Mouse (Mus musculus): ENCODE measurements around the gene BC029722. TPM values are rescaled to one million over a fixed set of nuclear protein-coding genes. Genes with fewer than 3 reads are reported as not detected.
A peak's percentile ranks its signal among the peaks of the same experiment; 100 is the strongest.

The BC029722 gene
- polyA plus RNA-seq, 1 experiment: 31.9 TPM

DNA sequence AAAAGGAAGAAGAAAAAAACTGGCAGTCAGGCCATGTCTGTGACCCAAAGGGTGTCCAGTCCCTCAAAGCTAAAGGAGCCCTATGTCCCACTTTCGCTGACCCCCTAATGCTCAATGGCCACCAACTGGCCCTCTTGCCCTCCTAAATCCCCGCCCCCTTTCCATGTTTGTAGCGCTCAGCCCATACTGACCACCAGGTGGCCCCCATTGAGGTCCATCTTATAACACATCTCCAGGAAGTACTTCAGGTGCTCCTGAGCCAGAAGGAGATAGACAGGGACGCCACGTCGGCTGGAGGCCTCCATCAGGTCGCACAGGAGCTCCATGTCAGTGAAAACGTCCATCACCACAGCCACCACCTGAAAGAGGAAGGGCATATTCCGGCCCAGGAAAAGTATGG, 12.1 kb upstream of the BC029722 start:
- no peaks in the 10 kb centered on the region for H3K36me3 ChIP-seq (ENCODE audit: control insufficient read depth, insufficient read depth, low read length)
- H3K4me3 ChIP-seq (ENCODE audit: extremely low read depth, insufficient read depth, insufficient read length): no peak overlapping the region
- no peak for DNase-seq (ENCODE audit: low read depth in 1 of 2, low spot score in 2 of 2)
- no peaks in the 10 kb centered on the region; the same call in 1 of the 2 replicates for H3K4me1 ChIP-seq (ENCODE audit: control insufficient read depth, insufficient read depth, insufficient read length)
- H3K27ac ChIP-seq (ENCODE audit: insufficient read depth, low read length): no peak overlapping the region
- WGBS: 51% methylated on average over 9 of the region's 9 CpGs
- TF ChIP-seq POLR2A (IDR thresholded peaks at IDR 0.05; ENCODE audit: low read depth, low read length): no peak
- no peak for TF ChIP-seq CTCF (IDR thresholded peaks at IDR 0.05; ENCODE audit: extremely low read depth, insufficient read depth, insufficient read length, insufficient replicate concordance)
- H3K27me3 ChIP-seq (ENCODE audit: control insufficient read depth, insufficient read depth, low read length): no peaks in the 10 kb centered on the region

DNA sequence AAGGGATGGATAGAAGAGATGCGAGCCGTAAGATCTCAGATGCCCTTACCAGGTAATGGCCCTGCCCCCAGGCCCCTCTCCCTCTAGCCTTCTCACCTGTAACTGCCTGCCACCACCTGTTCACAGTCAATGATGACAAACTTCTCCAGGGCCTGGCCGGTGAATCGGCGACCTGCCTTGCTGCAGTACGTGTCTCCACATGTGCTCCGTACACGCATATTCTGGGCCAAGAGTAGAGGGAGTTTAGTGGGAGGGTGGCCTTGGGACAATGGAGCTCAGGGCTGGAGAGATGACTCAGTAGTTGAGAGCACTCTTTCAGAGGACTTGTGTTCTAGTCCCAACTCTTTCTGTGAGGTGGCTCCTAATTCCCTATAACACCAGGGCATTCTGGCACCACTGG, 11.6 kb upstream of the BC029722 start:
- no peaks in the 10 kb centered on the region; the same call in 1 of the 2 replicates for H3K4me1 ChIP-seq (ENCODE audit: control insufficient read depth, insufficient read depth, insufficient read length)
- DNase-seq (ENCODE audit: low read depth in 1 of 2, low spot score in 2 of 2): no peak
- TF ChIP-seq CTCF (IDR thresholded peaks at IDR 0.05; ENCODE audit: extremely low read depth, insufficient read depth, insufficient read length, insufficient replicate concordance) (no peak), POLR2A (IDR thresholded peaks at IDR 0.05; ENCODE audit: low read depth, low read length) (no peak)
- H3K27ac ChIP-seq (ENCODE audit: insufficient read depth, low read length): no peak overlapping the region
- no peak overlapping the region for H3K4me3 ChIP-seq (ENCODE audit: extremely low read depth, insufficient read depth, insufficient read length)
- WGBS: 90% methylated on average over 8 of the region's 8 CpGs
- no peaks in the 10 kb centered on the region for H3K27me3 ChIP-seq (ENCODE audit: control insufficient read depth, insufficient read depth, low read length)
- no peaks in the 10 kb centered on the region for H3K36me3 ChIP-seq (ENCODE audit: control insufficient read depth, insufficient read depth, low read length)

DNA sequence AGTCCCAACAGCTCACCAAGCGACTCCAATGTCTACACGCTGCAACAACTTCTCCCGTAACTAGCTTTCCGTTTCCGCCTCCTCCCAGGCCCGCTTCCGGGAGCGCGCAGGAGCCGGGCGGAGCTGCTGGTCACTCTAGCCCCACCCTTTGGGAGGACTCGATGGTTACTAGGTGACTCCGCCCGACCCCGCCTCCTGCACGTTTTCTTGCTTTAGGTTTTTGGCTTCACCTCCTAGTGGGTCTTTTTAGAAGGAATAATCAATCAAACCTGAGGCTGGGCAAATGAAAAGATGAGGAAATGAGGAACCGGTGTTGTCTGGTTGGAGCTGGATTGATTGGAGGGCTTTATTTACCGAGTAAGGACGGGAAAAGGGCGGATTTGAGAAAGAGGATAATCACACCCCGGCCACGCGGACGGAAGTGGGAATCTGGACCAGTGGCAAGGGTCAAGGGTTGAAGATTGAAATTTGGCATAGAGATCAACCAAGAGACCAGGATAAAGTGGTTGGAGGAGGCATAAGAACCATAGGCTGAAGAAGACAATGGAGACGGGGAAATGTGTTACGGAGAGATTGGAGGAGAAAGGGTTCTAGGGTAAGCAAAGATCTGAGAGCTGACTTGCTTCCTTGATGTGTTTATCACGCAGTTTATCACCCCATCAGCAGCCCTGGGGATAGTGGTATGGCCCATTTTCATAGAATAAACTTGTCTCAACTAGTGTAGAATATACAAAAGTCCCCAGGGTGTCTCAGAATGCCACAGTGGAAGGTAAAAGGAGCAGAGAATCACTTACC, 7.6 kb upstream of the BC029722 start, which contains the start of gene Eif6:
Eif6 (minus strand) TSS at position 296 of the 795 bp plus-strand sequence.
- TF ChIP-seq POLR2A (IDR thresholded peaks at IDR 0.05; ENCODE audit: low read depth, low read length): peak; percentile 66
- TF ChIP-seq CTCF (IDR thresholded peaks at IDR 0.05; ENCODE audit: extremely low read depth, insufficient read depth, insufficient read length, insufficient replicate concordance): no peak

GRCm38 (mm10) chr2:155825904-155826629, 6.8 kb upstream of the BC029722 start:
- no peak for DNase-seq (ENCODE audit: low read depth in 1 of 2, low spot score in 2 of 2)
- no peaks in the 10 kb centered on the region; the same call in 1 of the 2 replicates for H3K4me1 ChIP-seq (ENCODE audit: control insufficient read depth, insufficient read depth, insufficient read length)
- peak overlapping the region; percentile 100 for H3K4me3 ChIP-seq (ENCODE audit: extremely low read depth, insufficient read depth, insufficient read length)
- H3K36me3 ChIP-seq (ENCODE audit: control insufficient read depth, insufficient read depth, low read length): peaks cover 17% of the 10 kb centered on the region
- peak overlapping the region; percentile 81 for H3K27ac ChIP-seq (ENCODE audit: insufficient read depth, low read length)
- TF ChIP-seq CTCF (IDR thresholded peaks at IDR 0.05; ENCODE audit: extremely low read depth, insufficient read depth, insufficient read length, insufficient replicate concordance) (no peak), POLR2A (IDR thresholded peaks at IDR 0.05; ENCODE audit: low read depth, low read length) (no peak)
- WGBS: 2% methylated on average over 52 of the region's 52 CpGs
- no peaks in the 10 kb centered on the region for H3K27me3 ChIP-seq (ENCODE audit: control insufficient read depth, insufficient read depth, low read length)

More for the DNA sequence above, 7.6 kb upstream of the BC029722 start, which contains the start of gene Eif6:
- peak; percentile 57 to 83 for DNase-seq (ENCODE audit: low read depth in 1 of 2, low spot score in 2 of 2)
- H3K4me3 ChIP-seq (ENCODE audit: extremely low read depth, insufficient read depth, insufficient read length): peak within 1 kb of the TSS; percentile 100
- no peaks in the 10 kb centered on the region; the same call in 1 of the 2 replicates for H3K4me1 ChIP-seq (ENCODE audit: control insufficient read depth, insufficient read depth, insufficient read length)
- 2% methylated on average over 27 of the region's 27 CpGs for WGBS
- peaks cover 13% of the 10 kb centered on the region for H3K36me3 ChIP-seq (ENCODE audit: control insufficient read depth, insufficient read depth, low read length)
- peak within 1 kb of the TSS; percentile 81 for H3K27ac ChIP-seq (ENCODE audit: insufficient read depth, low read length)
- H3K27me3 ChIP-seq (ENCODE audit: control insufficient read depth, insufficient read depth, low read length): no peaks in the 10 kb centered on the region

DNA sequence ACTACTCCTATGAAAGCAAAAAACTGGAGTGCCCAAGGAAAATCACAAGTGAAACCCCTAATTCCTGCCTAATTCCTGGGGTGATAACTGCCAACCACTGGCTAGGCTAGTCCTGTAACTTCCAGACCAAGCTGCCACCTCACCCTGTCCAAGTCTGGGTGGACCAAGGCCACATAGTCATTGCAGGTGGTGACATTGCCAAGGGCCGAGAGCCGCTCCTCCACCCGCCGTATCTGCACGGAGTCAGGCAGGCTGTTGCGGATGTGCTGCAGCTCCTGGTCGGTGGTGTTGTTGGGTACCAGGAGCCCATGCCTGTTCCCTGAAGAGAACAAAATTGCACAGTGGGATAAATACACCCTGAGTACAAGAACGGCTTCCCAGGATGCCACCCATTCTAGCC, 4.5 kb upstream of the BC029722 start:
- H3K4me3 ChIP-seq (ENCODE audit: extremely low read depth, insufficient read depth, insufficient read length): no peak overlapping the region
- TF ChIP-seq CTCF (IDR thresholded peaks at IDR 0.05; ENCODE audit: extremely low read depth, insufficient read depth, insufficient read length, insufficient replicate concordance) (no peak), POLR2A (IDR thresholded peaks at IDR 0.05; ENCODE audit: low read depth, low read length) (no peak)
- no peak overlapping the region for H3K27ac ChIP-seq (ENCODE audit: insufficient read depth, low read length)
- H3K4me1 ChIP-seq (ENCODE audit: control insufficient read depth, insufficient read depth, insufficient read length): peaks cover 7% of the 10 kb centered on the region; the same call in 1 of the 2 replicates
- DNase-seq (ENCODE audit: low read depth in 1 of 2, low spot score in 2 of 2): no peak
- 92% methylated on average over 8 of the region's 8 CpGs for WGBS
- peaks cover 19% of the 10 kb centered on the region for H3K36me3 ChIP-seq (ENCODE audit: control insufficient read depth, insufficient read depth, low read length)
- H3K27me3 ChIP-seq (ENCODE audit: control insufficient read depth, insufficient read depth, low read length): no peaks in the 10 kb centered on the region

GRCm38 (mm10) chr2:155820779-155821178, 1.6 kb upstream of the BC029722 start:
- Histone ChIP-seq H3K36me3 (ENCODE audit: control insufficient read depth, insufficient read depth, low read length) (peaks cover 19% of the 10 kb centered on the region), H3K4me1 (ENCODE audit: control insufficient read depth, insufficient read depth, insufficient read length) (peaks cover 11% of the 10 kb centered on the region; the same call in 1 of the 2 replicates), H3K27ac (ENCODE audit: insufficient read depth, low read length) (no peak overlapping the region), H3K27me3 (ENCODE audit: control insufficient read depth, insufficient read depth, low read length) (no peaks in the 10 kb centered on the region), H3K4me3 (ENCODE audit: extremely low read depth, insufficient read depth, insufficient read length) (no peak overlapping the region)
- DNase-seq (ENCODE audit: low read depth in 1 of 2, low spot score in 2 of 2): no peak
- 91% methylated on average over 5 of the region's 5 CpGs for WGBS
- TF ChIP-seq CTCF (IDR thresholded peaks at IDR 0.05; ENCODE audit: extremely low read depth, insufficient read depth, insufficient read length, insufficient replicate concordance) (no peak), POLR2A (IDR thresholded peaks at IDR 0.05; ENCODE audit: low read depth, low read length) (no peak)
